Mouse (Mus musculus) cerebellum, adult 2 months (tissue): ENCODE data around the gene Dpm3. TPM values are rescaled to one million over a fixed set of nuclear protein-coding genes. Genes with fewer than 3 reads are reported as not detected.

Source experiments
- DNase-seq, 2 experiments: peaks; one replicate each; pipeline ENCODE4 v3.0.0; 2021
- H3K27ac ChIP-seq: fragments of 200-500 bp; 2 replicates; pipeline ENCODE4 v1.5.1; 2012; ENCODE audit warnings: low read length, control low read depth, inconsistent platforms; ENCODE audit not compliant: insufficient read depth
- H3K27me3 ChIP-seq: fragments of 200-500 bp; 2 replicates; pipeline ENCODE4 v1.6.1; 2012; ENCODE audit warnings: inconsistent platforms, mild to moderate bottlenecking, low read length, moderate library complexity; ENCODE audit not compliant: control insufficient read depth, insufficient read depth
- H3K4me1 ChIP-seq: fragments of 200-500 bp; 2 replicates; pipeline ENCODE4 v1.6.1; 2011; ENCODE audit warnings: low read length; ENCODE audit not compliant: control insufficient read depth, insufficient read depth
- H3K4me3 ChIP-seq: fragments of 200-500 bp; replicated peaks from 2 replicates; pipeline ENCODE3; 2011; ENCODE audit warnings: mild to moderate bottlenecking, low read depth, low read length, control low read depth; ENCODE audit not compliant: insufficient read depth
- CTCF ChIP-seq: fragments of 200-500 bp; IDR thresholded peaks from 2 replicates; pipeline ENCODE4 v1.5.1; 2011; ENCODE audit warnings: low read depth, mild to moderate bottlenecking, control low read depth, low read length, moderate library complexity, borderline replicate concordance; ENCODE audit not compliant: insufficient read depth
- POLR2A ChIP-seq: fragments of 200-500 bp; IDR thresholded peaks from 2 replicates; pipeline ENCODE4 v1.6.1; 2011; ENCODE audit warnings: low read length, control low read depth, borderline replicate concordance; ENCODE audit not compliant: insufficient read depth
- WGBS: fragments of 180-500 bp; shearing (Covaris S2); methylation state at CpG from one replicate; pipeline ENCODE4 v1.1.7; 2018; 5-methylcytosine and 5-hydroxymethylcytosine counted together
- polyA plus RNA-seq: library from polyadenylated mRNA; depleted of rRNA; stranded (reverse); fragments of >200 nt; gene quantifications from 2 replicates; pipeline ENCODE4 v1.2.3, GENCODE M21; 2012

The Dpm3 gene
- polyA plus RNA-seq, 1 experiment = 218 TPM

- H3K27me3 ChIP-seq = no peaks in the 10 kb centered on the region
- 69% methylated on average over 8 of the region's 8 CpGs for WGBS
- no peak for TF ChIP-seq POLR2A
- DNase-seq = no peak
- no peak overlapping the region for H3K4me3 ChIP-seq
- no peak overlapping the region for H3K27ac ChIP-seq
- H3K4me1 ChIP-seq = no peaks in the 10 kb centered on the region
These were observed 36.6 kb downstream of the Dpm3 start for GRCm38 (mm10) chr3:89295685-89296230.

- no peak overlapping the region for H3K4me3 ChIP-seq
- TF ChIP-seq CTCF = no peak
- TF ChIP-seq POLR2A = no peak
- no peaks in the 10 kb centered on the region for H3K27me3 ChIP-seq
- no peaks in the 10 kb centered on the region for H3K4me1 ChIP-seq
- WGBS = 85% methylated on average over 11 of the region's 11 CpGs
- H3K27ac ChIP-seq = no peak overlapping the region
- DNase-seq = no peak
These were observed 37.7 kb downstream of the Dpm3 start for GRCm38 (mm10) chr3:89296761-89297396.

GRCm38 (mm10) chr3:89298908-89299307 lies 39.8 kb downstream of the Dpm3 start:
- Histone ChIP-seq H3K4me1 (no peaks in the 10 kb centered on the region), H3K4me3 (no peak overlapping the region), H3K27me3 (no peaks in the 10 kb centered on the region), H3K27ac (no peak overlapping the region)
- TF ChIP-seq CTCF (no peak), POLR2A (no peak)
- DNase-seq = no peak
- 88% methylated on average over 6 of the region's 6 CpGs for WGBS

GRCm38 (mm10) chr3:89299499-89299898 lies 40.3 kb downstream of the Dpm3 start:
- DNase-seq = no peak

GRCm38 (mm10) chr3:89300071-89300470 lies 40.9 kb downstream of the Dpm3 start:
- H3K27ac ChIP-seq = no peak overlapping the region
- no peak for DNase-seq
- no peaks in the 10 kb centered on the region for H3K27me3 ChIP-seq
- no peak overlapping the region for H3K4me3 ChIP-seq
- WGBS = 59% methylated on average over 1 of the region's 1 CpGs
- H3K4me1 ChIP-seq = no peaks in the 10 kb centered on the region
- TF ChIP-seq POLR2A = no peak
- no peak for TF ChIP-seq CTCF

More at GRCm38 (mm10) chr3:89299499-89299898, 40.3 kb downstream of the Dpm3 start:
- peak overlapping the region; percentile 9 for H3K4me3 ChIP-seq
- no peak for TF ChIP-seq POLR2A
- TF ChIP-seq CTCF = no peak
- H3K4me1 ChIP-seq = no peaks in the 10 kb centered on the region
- WGBS = 5% methylated on average over 14 of the region's 14 CpGs
- H3K27me3 ChIP-seq = no peaks in the 10 kb centered on the region
- H3K27ac ChIP-seq = no peak overlapping the region

- Histone ChIP-seq H3K27me3 (no peaks in the 10 kb centered on the region), H3K4me1 (no peaks in the 10 kb centered on the region), H3K4me3 (no peak overlapping the region), H3K27ac (no peak overlapping the region)
- no peak for DNase-seq
- TF ChIP-seq CTCF = no peak
- TF ChIP-seq POLR2A = no peak
- WGBS = 75% methylated on average over 2 of the region's 2 CpGs
These were observed 41.4 kb downstream of the Dpm3 start for GRCm38 (mm10) chr3:89300514-89300913.

GRCm38 (mm10) chr3:89304440-89304839 lies 45.3 kb downstream of the Dpm3 start:
- no peak for TF ChIP-seq POLR2A
- no peak for TF ChIP-seq CTCF
- Histone ChIP-seq H3K27ac (no peak overlapping the region), H3K27me3 (no peaks in the 10 kb centered on the region), H3K4me3 (no peak overlapping the region), H3K4me1 (no peaks in the 10 kb centered on the region)
- WGBS = 63% methylated on average over 6 of the region's 6 CpGs
- DNase-seq = no peak

GRCm38 (mm10) chr3:89305105-89305504 lies 45.9 kb downstream of the Dpm3 start:
- Histone ChIP-seq H3K27ac (no peak overlapping the region), H3K4me3 (no peak overlapping the region), H3K4me1 (no peaks in the 10 kb centered on the region), H3K27me3 (no peaks in the 10 kb centered on the region)
- no peak for DNase-seq
- TF ChIP-seq POLR2A (no peak), CTCF (no peak)
- WGBS = 70% methylated on average over 4 of the region's 4 CpGs
